Mouse (Mus musculus) kidney, embryonic 15.5 days (tissue): Measurements from ENCODE around the gene Fkbp1b. TPM values are rescaled to one million over a fixed set of nuclear protein-coding genes. Genes with fewer than 3 reads are reported as not detected.
A peak's percentile ranks its signal among the peaks of the same experiment; 100 is the strongest.
"Not testable (repeated sequence)": the region's sequence is repeated elsewhere in the genome, so short reads cannot be mapped to it uniquely, and the experiment has no call there.

Source experiments
- ATAC-seq: fragments of 200-750 bp; cut with Nextera tagmentation; replicated peaks from 2 replicates; pipeline ENCODE4 v1.8.0; 2017; ENCODE audit warnings: moderate TSS enrichment; ENCODE audit not compliant: low FRiP score
- H3K27ac ChIP-seq: fragments of 300-500 bp; sonication (generic); 2 replicates; pipeline ENCODE4 v1.5.1; 2015; ENCODE audit warnings: mild to moderate bottlenecking, inconsistent platforms
- H3K27me3 ChIP-seq: fragments of 300-500 bp; sonication (generic); 2 replicates; pipeline ENCODE4 v1.6.1; 2015; ENCODE audit warnings: inconsistent platforms
- H3K36me3 ChIP-seq: fragments of 300-500 bp; sonication (generic); 2 replicates; pipeline ENCODE4 v1.6.1; 2015; ENCODE audit warnings: inconsistent platforms
- H3K4me1 ChIP-seq: fragments of 300-500 bp; sonication (generic); 2 replicates; pipeline ENCODE4 v1.6.1; 2015; ENCODE audit warnings: inconsistent platforms
- H3K4me2 ChIP-seq: fragments of 300-500 bp; sonication (generic); 2 replicates; pipeline ENCODE4 v1.6.1; 2015; ENCODE audit warnings: moderate library complexity, mild to moderate bottlenecking, inconsistent platforms
- H3K4me3 ChIP-seq: fragments of 300-500 bp; sonication (generic); replicated peaks from 2 replicates; pipeline ENCODE4 v1.5.1; 2015; ENCODE audit warnings: mild to moderate bottlenecking, inconsistent platforms
- H3K9ac ChIP-seq: fragments of 300-500 bp; sonication (generic); 2 replicates; pipeline ENCODE4 v1.6.1; 2015; ENCODE audit warnings: mild to moderate bottlenecking, inconsistent platforms
- H3K9me3 ChIP-seq: fragments of 300-500 bp; sonication (generic); replicated peaks from 2 replicates; pipeline ENCODE4 v1.6.1; 2016; ENCODE audit warnings: inconsistent platforms
- WGBS: fragments of 180-500 bp; shearing (Covaris S2); methylation state at CpG from one replicate; pipeline ENCODE4 v1.1.7; 2015; ENCODE audit warnings: mixed read lengths; 5-methylcytosine and 5-hydroxymethylcytosine counted together
- polyA plus RNA-seq: library from polyadenylated mRNA; unstranded; fragments of >200 nt; fragmentation: Nextera tagmentation; extraction: Ambion mirVana; gene quantifications from 2 replicates; pipeline ENCODE4 v1.2.1, GENCODE M21; 2015

Fkbp1b gene
- polyA plus RNA-seq, 1 experiment from 2014 or later: 8.9 TPM

DNA sequence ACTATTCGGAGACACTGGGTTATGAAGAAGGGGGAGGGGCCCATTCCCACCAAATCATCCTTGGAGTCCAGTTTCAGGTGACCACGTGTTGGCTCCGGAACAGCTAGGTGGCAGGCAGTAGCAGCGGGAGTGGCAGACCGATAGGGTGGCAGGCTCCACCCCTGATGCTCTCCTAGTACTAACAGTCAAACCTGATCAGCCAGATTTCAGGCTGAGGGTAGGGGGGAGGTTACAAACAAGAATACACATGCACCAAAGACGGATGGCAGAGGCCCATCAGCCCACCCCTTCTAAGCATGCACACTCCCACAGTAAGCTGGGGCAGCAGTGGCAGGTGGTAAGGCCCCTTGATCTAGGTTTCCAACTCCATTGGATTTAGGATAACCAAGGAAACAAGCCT, 43.9 kb downstream of the Fkbp1b start:
- not testable (repeated sequence) for H3K27ac ChIP-seq, H3K4me3 ChIP-seq, H3K4me2 ChIP-seq, ATAC-seq, H3K4me1 ChIP-seq, H3K36me3 ChIP-seq, H3K27me3 ChIP-seq, H3K9me3 ChIP-seq, H3K9ac ChIP-seq
- WGBS: 71% methylated on average over 6 of the region's 6 CpGs

DNA sequence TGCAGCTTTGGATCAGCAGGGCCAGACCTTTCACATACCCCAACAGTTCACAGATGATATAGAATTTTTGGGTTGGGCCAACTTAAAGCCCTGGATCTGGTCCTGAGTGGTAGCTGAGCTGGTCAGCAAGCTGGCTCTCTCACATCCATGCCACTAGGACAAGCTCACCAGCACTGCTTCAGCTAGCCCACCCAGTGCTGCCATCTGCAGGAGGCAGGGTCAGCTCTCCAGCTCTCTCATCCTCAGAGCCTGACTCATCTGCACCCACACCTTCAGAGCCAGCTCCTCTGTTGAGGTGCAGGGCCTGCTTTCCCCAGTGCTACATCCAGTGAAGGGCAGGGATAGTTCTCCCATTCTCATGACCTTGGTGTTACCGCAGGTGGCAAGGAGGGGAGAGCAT, 47.7 kb downstream of the Fkbp1b start:
- Histone ChIP-seq H3K4me3 (no peak overlapping the region), H3K27me3 (no peaks in the 10 kb centered on the region), H3K9ac (no peak overlapping the region), H3K36me3 (no peaks in the 10 kb centered on the region), H3K4me1 (no peaks in the 10 kb centered on the region), H3K9me3 (no peaks in the 10 kb centered on the region), H3K4me2 (no peak overlapping the region), H3K27ac (no peak overlapping the region)
- 0 out of 2 replicates have a peak, but pooled peaks have one; percentile 18 for ATAC-seq
- WGBS: 69% methylated on average over 1 of the region's 1 CpGs

- not testable (repeated sequence) for H3K27me3 ChIP-seq
Observed at GRCm38 (mm10) chr12:4788128-4788527, 53.3 kb downstream of the Fkbp1b start.

DNA sequence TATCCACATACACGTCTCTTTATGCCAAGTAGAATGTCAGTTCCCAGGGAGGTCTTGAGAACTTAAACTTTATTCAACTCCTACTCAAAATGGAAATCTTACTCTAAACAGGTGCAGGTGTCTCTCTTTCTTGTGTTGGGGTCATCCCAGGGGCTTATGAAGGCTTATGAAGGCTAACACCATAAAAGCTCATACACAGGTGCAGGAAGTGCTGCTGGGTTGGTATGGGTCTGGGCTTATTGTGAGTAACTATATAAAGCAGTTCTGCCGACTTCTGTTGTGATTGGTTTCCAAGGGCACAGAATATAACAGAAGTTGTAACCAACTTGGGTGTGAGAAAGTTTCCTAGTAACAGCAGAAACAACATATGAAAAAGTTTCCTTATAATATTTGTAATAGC, 56.9 kb downstream of the Fkbp1b start:
- 0 out of 2 replicates have a peak, but pooled peaks cover 3% of the 10 kb centered on the region for H3K4me1 ChIP-seq
- H3K27ac ChIP-seq: peak overlapping the region; percentile 39; the same call in 1 of the 2 replicates
- no peak overlapping the region for H3K4me3 ChIP-seq
- no peak for ATAC-seq
- WGBS: 65% methylated on average over 2 of the region's 2 CpGs
- no peaks in the 10 kb centered on the region for H3K27me3 ChIP-seq
- no peaks in the 10 kb centered on the region for H3K36me3 ChIP-seq
- no peak overlapping the region for H3K9ac ChIP-seq
- H3K4me2 ChIP-seq: no peak overlapping the region
- H3K9me3 ChIP-seq: no peaks in the 10 kb centered on the region

More at GRCm38 (mm10) chr12:4788128-4788527, 53.3 kb downstream of the Fkbp1b start:
- H3K4me3 ChIP-seq, H3K4me1 ChIP-seq, H3K4me2 ChIP-seq, H3K27ac ChIP-seq, H3K9ac ChIP-seq, ATAC-seq, H3K9me3 ChIP-seq, H3K36me3 ChIP-seq: not testable (repeated sequence)
- 95% methylated on average over 25 of the region's 25 CpGs for WGBS

- Histone ChIP-seq H3K9ac (no peak overlapping the region), H3K4me3 (no peak overlapping the region), H3K4me1 (0 out of 2 replicates have a peak, but pooled peaks cover 3% of the 10 kb centered on the region), H3K27me3 (no peaks in the 10 kb centered on the region), H3K27ac (0 out of 2 replicates have a peak overlapping the region, but pooled peaks have one; percentile 39), H3K4me2 (no peak overlapping the region), H3K9me3 (no peaks in the 10 kb centered on the region), H3K36me3 (no peaks in the 10 kb centered on the region)
- WGBS: 31% methylated on average over 5 of the region's 5 CpGs
- ATAC-seq: peak; percentile 96
Observed at GRCm38 (mm10) chr12:4783598-4783997, 57.8 kb downstream of the Fkbp1b start.

Other genes starting within 250 kb of the Fkbp1b start
- 36.5 and 40.6 TPM in 2 replicates for gene Itsn2, start 249.0 kb downstream of the Fkbp1b start, polyA plus RNA-seq
- not detected in 2 replicates for gene Gm3625, start 248.7 kb downstream of the Fkbp1b start, polyA plus RNA-seq
- 0.10 and 0.15 TPM in 2 replicates for gene Fam228a, start 103.2 kb downstream of the Fkbp1b start, polyA plus RNA-seq
- gene Pfn4, start 72.6 kb downstream of the Fkbp1b start, polyA plus RNA-seq: 2.5 and 3.5 TPM in 2 replicates
- gene Fam228b, start 72.3 kb downstream of the Fkbp1b start, polyA plus RNA-seq: 1.5 and 4.5 TPM in 2 replicates
- 207 and 229 TPM in 2 replicates for gene Sf3b6, start 24.0 kb downstream of the Fkbp1b start, polyA plus RNA-seq
- 19.4 and 19.5 TPM in 2 replicates for gene Wdcp, start 1.7 kb upstream of the Fkbp1b start, polyA plus RNA-seq
- 1.3 TPM in 2 replicates for gene Mfsd2b, start 32.8 kb upstream of the Fkbp1b start, polyA plus RNA-seq
- 28.4 and 28.7 TPM in 2 replicates for gene Ubxn2a, start 66.1 kb upstream of the Fkbp1b start, polyA plus RNA-seq
- 10.5 and 10.8 TPM in 2 replicates for gene Atad2b, start 75.8 kb upstream of the Fkbp1b start, polyA plus RNA-seq